Mouse (Mus musculus) small intestine, adult 2 months (tissue): Measurements from ENCODE around the gene Fam78a. TPM values are rescaled to one million over a fixed set of nuclear protein-coding genes. Genes with fewer than 3 reads are reported as not detected.

Experiments
- H3K27ac ChIP-seq: fragments of 200-500 bp; 2 replicates; pipeline ENCODE4 v1.5.1; 2012; ENCODE audit warnings: low read depth, low read length, control low read depth, inconsistent platforms; ENCODE audit not compliant: insufficient read depth
- H3K27me3 ChIP-seq: fragments of 200-500 bp; 2 replicates; pipeline ENCODE4 v1.6.1; 2012; ENCODE audit warnings: mild to moderate bottlenecking, moderate library complexity, low read length, inconsistent platforms; ENCODE audit not compliant: control insufficient read depth, insufficient read depth
- H3K36me3 ChIP-seq: fragments of 200-500 bp; 2 replicates; pipeline ENCODE4 v1.6.1; 2012; ENCODE audit warnings: mild to moderate bottlenecking, low read length, control low read depth, inconsistent platforms; ENCODE audit not compliant: control insufficient read depth, insufficient read depth
- H3K4me1 ChIP-seq: fragments of 200-500 bp; 2 replicates; pipeline ENCODE4 v1.6.1; 2012; ENCODE audit warnings: low read length, inconsistent platforms, mixed read lengths; ENCODE audit not compliant: control insufficient read depth, insufficient read depth, insufficient read length
- H3K4me3 ChIP-seq: fragments of 200-500 bp; 2 replicates; pipeline ENCODE4 v1.5.1; 2012; ENCODE audit warnings: low read depth, mild to moderate bottlenecking, control low read depth, inconsistent platforms, low read length, moderate library complexity
- CTCF ChIP-seq: fragments of 200-500 bp; IDR thresholded peaks from 2 replicates; pipeline ENCODE4 v1.5.1; 2012; ENCODE audit warnings: low read depth, mild to moderate bottlenecking, control low read depth, inconsistent platforms, low read length, moderate library complexity, mixed read lengths; ENCODE audit not compliant: insufficient replicate concordance, insufficient read length; ENCODE audit errors: extremely low read depth
- POLR2A ChIP-seq: fragments of 200-500 bp; IDR thresholded peaks from 2 replicates; pipeline ENCODE4 v1.6.1; 2012; ENCODE audit warnings: low read depth, mild to moderate bottlenecking, control low read depth, inconsistent platforms, low read length, moderate library complexity
- WGBS: fragments of 180-500 bp; shearing (Covaris S2); methylation state at CpG from one replicate; pipeline ENCODE4 v1.1.7; 2018; 5-methylcytosine and 5-hydroxymethylcytosine counted together
- polyA plus RNA-seq: library from polyadenylated mRNA; depleted of rRNA; stranded (reverse); fragments of >200 nt; gene quantifications from 2 replicates; pipeline ENCODE4 v1.2.3, GENCODE M21; 2012

The Fam78a gene
- polyA plus RNA-seq, 1 experiment, result 25.3 TPM

DNA sequence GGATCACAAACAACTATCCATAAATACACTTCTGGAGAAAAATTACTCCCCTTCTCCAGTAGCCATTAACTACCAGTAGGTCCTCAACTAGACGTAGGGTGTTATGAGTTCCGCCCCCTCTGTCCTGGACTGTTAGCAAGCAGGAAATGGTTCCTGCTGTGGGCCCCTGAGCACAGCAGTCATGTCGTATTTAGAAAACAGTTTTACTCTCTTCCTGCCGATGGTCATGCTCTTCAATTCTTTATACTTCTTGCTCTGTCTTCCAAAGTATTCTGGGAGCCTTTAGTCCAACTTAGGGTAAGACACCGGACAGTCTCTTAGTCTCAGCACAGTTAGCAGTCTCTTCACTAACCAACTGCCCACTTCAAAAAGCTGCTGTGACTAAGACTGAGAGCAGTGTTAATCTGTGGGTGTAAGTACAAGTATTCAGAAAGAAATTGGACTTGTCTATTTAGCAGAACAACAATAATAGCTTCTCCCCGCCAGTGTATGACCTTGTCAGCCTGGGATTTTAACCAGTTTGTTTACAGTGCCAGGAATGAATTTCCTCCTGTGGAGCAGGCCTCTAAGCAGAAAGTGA lies 47.3 kb downstream of the Fam78a start:
- Histone ChIP-seq H3K27ac (peak overlapping the region; percentile 31; the same call in 1 of the 2 replicates), H3K36me3 (peaks cover 53% of the 10 kb centered on the region), H3K27me3 (no peaks in the 10 kb centered on the region), H3K4me3 (no peak overlapping the region), H3K4me1 (no peaks in the 10 kb centered on the region; the same call in 1 of the 2 replicates)
- WGBS, result 69% methylated on average over 6 of the region's 6 CpGs
- TF ChIP-seq POLR2A (no peak), CTCF (no peak)

DNA sequence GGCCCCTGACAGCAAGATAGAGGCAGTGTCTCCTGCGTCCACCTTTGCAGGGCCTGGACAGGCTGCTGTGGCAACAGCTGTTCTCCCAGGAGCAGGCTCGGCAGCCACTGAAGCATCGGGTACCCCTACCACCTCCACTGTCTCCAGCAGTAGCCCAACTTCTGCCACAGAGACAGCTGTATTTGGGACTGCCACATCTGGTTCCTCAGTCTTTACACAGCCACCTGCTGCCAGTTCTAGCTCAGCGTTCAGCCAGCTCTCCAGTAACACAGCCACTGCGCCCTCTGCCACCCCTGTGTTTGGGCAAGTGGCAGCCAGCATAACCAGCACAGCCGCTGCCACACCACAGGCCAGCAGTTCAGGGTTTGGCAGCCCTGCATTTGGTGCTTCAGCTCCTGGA lies 50.5 kb downstream of the Fam78a start:
- Histone ChIP-seq H3K27ac (no peak overlapping the region), H3K4me1 (no peaks in the 10 kb centered on the region), H3K4me3 (no peak overlapping the region), H3K27me3 (no peaks in the 10 kb centered on the region), H3K36me3 (peaks cover 55% of the 10 kb centered on the region)
- TF ChIP-seq POLR2A (no peak), CTCF (no peak)
- WGBS, result 93% methylated on average over 6 of the region's 6 CpGs

DNA sequence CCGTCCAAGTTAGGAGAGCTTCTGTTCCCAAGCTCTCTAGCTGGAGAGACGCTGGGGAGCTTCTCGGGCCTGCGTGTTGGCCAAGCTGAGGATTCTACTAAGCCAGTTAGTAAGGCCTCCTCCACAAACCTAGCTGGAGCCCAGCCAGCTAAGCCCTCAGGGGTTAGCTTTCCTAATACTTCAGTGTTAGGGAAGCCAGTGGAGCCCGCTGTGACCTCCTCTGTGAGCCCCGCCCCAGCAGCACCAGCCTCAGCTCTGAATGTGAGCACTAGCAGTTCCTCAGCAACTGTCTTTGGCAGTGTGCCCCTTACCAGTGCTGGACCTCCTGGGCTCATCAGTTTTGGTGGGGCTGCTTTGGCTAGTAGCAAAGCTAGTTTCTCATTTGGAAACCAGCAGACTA lies 51.2 kb downstream of the Fam78a start:
- Histone ChIP-seq H3K4me3 (no peak overlapping the region), H3K27ac (no peak overlapping the region), H3K4me1 (no peaks in the 10 kb centered on the region), H3K27me3 (no peaks in the 10 kb centered on the region), H3K36me3 (peaks cover 54% of the 10 kb centered on the region)
- TF ChIP-seq CTCF, result no peak
- no peak for TF ChIP-seq POLR2A
- 87% methylated on average over 6 of the region's 6 CpGs for WGBS

DNA sequence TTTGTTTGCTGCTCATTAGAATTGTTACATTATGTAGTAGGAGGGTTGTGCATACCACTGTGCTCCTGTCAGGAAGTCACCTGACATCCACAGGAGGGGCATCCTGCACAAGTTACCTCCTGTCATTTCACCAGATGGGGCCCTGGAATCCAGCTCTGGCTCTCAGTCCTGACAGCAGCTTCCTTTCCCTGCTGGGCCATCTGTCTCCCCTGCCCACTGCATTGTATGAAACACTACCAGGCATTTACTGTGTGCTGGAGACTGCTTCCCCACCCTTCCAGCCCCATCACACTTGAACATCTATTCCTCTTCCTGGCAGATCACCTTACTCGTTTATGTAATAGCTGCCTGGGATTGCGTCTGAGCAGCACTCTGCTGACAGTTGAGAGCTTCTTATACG lies 55.0 kb downstream of the Fam78a start:
- Histone ChIP-seq H3K27ac (no peak overlapping the region), H3K27me3 (no peaks in the 10 kb centered on the region), H3K4me3 (no peak overlapping the region), H3K4me1 (no peaks in the 10 kb centered on the region), H3K36me3 (peaks cover 56% of the 10 kb centered on the region)
- TF ChIP-seq CTCF (no peak), POLR2A (no peak)
- 82% methylated on average over 3 of the region's 3 CpGs for WGBS

DNA sequence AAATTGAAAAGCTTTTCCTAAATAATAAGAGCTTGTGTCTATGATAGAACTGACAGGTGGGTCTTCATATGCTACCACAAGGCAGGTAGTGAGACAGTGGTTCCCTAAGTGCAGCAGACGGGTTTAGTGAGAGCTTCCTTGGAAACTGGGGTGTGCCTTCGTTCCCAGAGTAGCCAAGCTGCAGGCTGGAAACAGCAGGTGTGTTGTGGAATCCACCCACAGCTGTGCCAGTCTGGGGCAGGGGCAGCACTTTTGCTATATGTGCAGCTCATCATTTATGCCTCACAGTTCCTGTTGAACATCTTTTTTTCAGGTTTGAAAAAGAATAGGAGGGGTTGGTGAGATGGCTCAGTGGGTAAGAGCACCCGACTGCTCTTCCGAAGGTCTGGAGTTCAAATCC lies 60.3 kb downstream of the Fam78a start:
- H3K27me3 ChIP-seq, result no peaks in the 10 kb centered on the region
- TF ChIP-seq CTCF (no peak), POLR2A (no peak)
- no peaks in the 10 kb centered on the region for H3K4me1 ChIP-seq
- peaks cover 47% of the 10 kb centered on the region for H3K36me3 ChIP-seq
- no peak overlapping the region for H3K4me3 ChIP-seq
- no peak overlapping the region for H3K27ac ChIP-seq
- WGBS, result 89% methylated on average over 4 of the region's 4 CpGs

DNA sequence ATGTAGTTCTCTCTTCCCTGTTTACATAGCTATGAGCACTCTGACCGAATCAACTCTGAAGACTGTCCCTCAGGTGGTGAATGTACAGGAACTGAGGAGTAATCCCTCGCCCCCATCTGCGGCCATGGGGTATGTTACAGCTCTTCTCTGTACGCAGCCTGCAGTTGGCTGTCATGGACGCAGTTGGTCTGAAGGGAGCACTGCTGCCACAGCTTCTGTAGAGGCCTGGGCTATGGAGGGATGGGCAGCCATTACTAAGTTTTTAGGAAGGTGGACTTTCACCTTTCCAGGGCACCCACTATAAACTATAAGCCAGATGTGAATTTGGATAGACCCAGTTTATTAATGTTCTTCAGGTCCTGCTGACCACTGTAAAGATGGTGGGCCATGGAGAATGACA lies 64.4 kb downstream of the Fam78a start:
- peaks cover 51% of the 10 kb centered on the region for H3K36me3 ChIP-seq
- no peaks in the 10 kb centered on the region for H3K4me1 ChIP-seq
- TF ChIP-seq POLR2A (no peak), CTCF (no peak)
- no peak overlapping the region for H3K27ac ChIP-seq
- H3K27me3 ChIP-seq, result no peaks in the 10 kb centered on the region
- 91% methylated on average over 5 of the region's 5 CpGs for WGBS
- H3K4me3 ChIP-seq, result no peak overlapping the region

DNA sequence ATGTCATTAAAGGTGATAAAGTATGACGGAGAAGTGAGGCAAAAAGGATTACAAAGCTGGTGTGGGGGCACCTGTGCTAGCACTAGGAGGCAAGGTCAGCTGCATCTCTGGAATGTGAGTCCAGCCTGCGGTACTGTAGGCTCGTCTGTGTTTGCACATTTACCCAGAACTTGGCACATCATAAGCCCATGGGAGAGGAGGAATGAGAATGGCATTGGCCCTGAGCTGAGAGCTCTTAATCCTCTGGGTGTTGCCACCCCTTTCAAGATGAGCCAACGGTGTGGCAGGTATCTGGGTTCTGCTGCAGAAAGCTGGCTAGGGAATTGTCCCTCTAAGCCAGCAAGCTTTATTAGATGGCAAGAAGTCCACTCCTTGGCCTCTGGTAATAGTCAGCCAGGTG lies 65.0 kb downstream of the Fam78a start:
- TF ChIP-seq POLR2A (no peak), CTCF (no peak)
- no peak overlapping the region for H3K27ac ChIP-seq
- WGBS, result 70% methylated on average over 4 of the region's 4 CpGs
- H3K36me3 ChIP-seq, result peaks cover 49% of the 10 kb centered on the region
- no peaks in the 10 kb centered on the region for H3K4me1 ChIP-seq
- H3K27me3 ChIP-seq, result no peaks in the 10 kb centered on the region
- no peak overlapping the region for H3K4me3 ChIP-seq

DNA sequence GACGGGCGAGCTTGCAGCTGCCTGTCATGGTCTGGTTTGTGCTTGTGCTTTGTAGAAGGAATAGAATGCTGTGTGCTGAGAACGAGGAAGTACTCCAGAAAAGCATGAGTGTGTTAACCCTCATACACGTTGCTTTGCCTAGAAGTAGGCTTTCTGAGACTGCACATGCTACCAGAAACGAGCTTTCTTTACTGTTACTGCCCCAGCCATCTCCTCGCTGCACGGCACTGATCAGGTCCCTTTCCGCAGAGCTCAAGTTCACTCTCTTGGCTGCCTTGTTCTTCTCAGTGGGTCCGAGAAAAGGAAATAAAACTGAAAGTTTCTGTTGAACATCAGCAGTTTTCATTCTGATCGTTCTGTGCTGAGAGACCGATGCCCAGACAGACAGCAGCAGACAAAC lies 75.9 kb downstream of the Fam78a start:
- Histone ChIP-seq H3K4me3 (no peak overlapping the region), H3K36me3 (peaks cover 65% of the 10 kb centered on the region), H3K27ac (no peak overlapping the region), H3K27me3 (no peaks in the 10 kb centered on the region), H3K4me1 (no peaks in the 10 kb centered on the region)
- WGBS, result 84% methylated on average over 11 of the region's 11 CpGs
- TF ChIP-seq POLR2A, result no peak
- no peak for TF ChIP-seq CTCF
